Mouse (Mus musculus) MEL (cell line): ENCODE measurements around the gene Ggct. TPM values are rescaled to one million over a fixed set of nuclear protein-coding genes. Genes with fewer than 3 reads are reported as not detected.

Source experiments
- DNase-seq: peaks from one replicate; pipeline ENCODE4 v3.0.0; 2011; ENCODE audit warnings: low read depth, low spot score
- H3K27ac ChIP-seq: 2 replicates; pipeline ENCODE4 v1.5.1; 2012; ENCODE audit warnings: low read depth, mild to moderate bottlenecking, control low read depth, low read length, moderate library complexity; ENCODE audit not compliant: control insufficient read depth
- H3K27me3 ChIP-seq, 2 experiments: fragments of 150-350 bp in 1 of 2; sonication (generic) in 1 of 2; 2 replicates each; pipeline ENCODE4 v1.6.1; 2012; ENCODE audit warnings: low read length in 2 of 2, mild to moderate bottlenecking in 2 of 2, improper control_type of control experiment in 1 of 2, moderate library complexity in 1 of 2; ENCODE audit not compliant: insufficient read depth in 2 of 2, control insufficient read depth in 1 of 2
- H3K36me3 ChIP-seq, 2 experiments: 2 replicates each; pipeline ENCODE4 v1.6.1; 2012 to 2014; ENCODE audit warnings: low read length in 2 of 2, improper control_type of control experiment in 1 of 2, inconsistent platforms in 1 of 2, mild to moderate bottlenecking in 1 of 2; ENCODE audit not compliant: insufficient read depth in 2 of 2, control insufficient read depth in 1 of 2
- H3K4me1 ChIP-seq, 2 experiments: fragments of 150-350 bp in 1 of 2; sonication (generic) in 1 of 2; 2 replicates each; pipeline ENCODE4 v1.6.1; 2012; ENCODE audit warnings: low read length in 2 of 2, improper control_type of control experiment in 1 of 2, mild to moderate bottlenecking in 1 of 2; ENCODE audit not compliant: insufficient read depth in 2 of 2, control insufficient read depth in 1 of 2
- H3K4me3 ChIP-seq, 2 experiments: fragments of 150-350 bp in 1 of 2; sonication (generic) in 1 of 2; 2 replicates each; pipeline ENCODE4 v1.5.1; 2012; ENCODE audit warnings: low read depth in 2 of 2, low read length in 2 of 2, mild to moderate bottlenecking in 2 of 2, moderate library complexity in 2 of 2, control low read depth in 1 of 2, improper control_type of control experiment in 1 of 2; ENCODE audit not compliant: control insufficient read depth in 1 of 2, insufficient read depth in 1 of 2
- H3K79me2 ChIP-seq: 2 replicates; pipeline ENCODE4 v1.6.1; 2012; ENCODE audit warnings: mild to moderate bottlenecking, low read length, moderate library complexity; ENCODE audit not compliant: control insufficient read depth, poor library complexity, insufficient read depth
- H3K9ac ChIP-seq: 2 replicates; pipeline ENCODE4 v1.6.1; 2012; ENCODE audit warnings: low read depth, mild to moderate bottlenecking, control low read depth, low read length, moderate library complexity; ENCODE audit not compliant: control insufficient read depth, poor library complexity, severe bottlenecking
- H3K9me3 ChIP-seq: fragments of 150-350 bp; sonication (generic); replicated peaks from 2 replicates; pipeline ENCODE4 v1.6.1; 2012; ENCODE audit warnings: mild to moderate bottlenecking, low read length, improper control_type of control experiment, moderate library complexity; ENCODE audit not compliant: insufficient read depth
- CHD2 ChIP-seq: IDR thresholded peaks from 2 replicates; pipeline ENCODE4 v1.6.1; 2011; ENCODE audit warnings: low read length, improper control_type of control experiment
- CTCF ChIP-seq, 3 experiments: IDR thresholded peaks in 2 of 3; conservative IDR thresholded peaks in 1 of 3; 2 replicates each; pipeline ENCODE4 v1.5.1; 2011 to 2012; ENCODE audit warnings: low read length in 3 of 3, low read depth in 2 of 3, mild to moderate bottlenecking in 2 of 3, improper control_type of control experiment in 1 of 3, inconsistent platforms in 1 of 3, mixed read lengths in 1 of 3, moderate library complexity in 1 of 3; ENCODE audit not compliant: control insufficient read depth in 1 of 3, insufficient read depth in 1 of 3, poor library complexity in 1 of 3, severe bottlenecking in 1 of 3
- E2F4 ChIP-seq: IDR thresholded peaks from 2 replicates; pipeline ENCODE4 v1.6.1; 2011; ENCODE audit warnings: low read depth, low read length, improper control_type of control experiment, borderline replicate concordance
- EP300 ChIP-seq, 2 experiments: IDR thresholded peaks; 2 replicates each; pipeline ENCODE4 v1.6.1; 2011; ENCODE audit warnings: improper control_type of control experiment in 2 of 2, low read length in 2 of 2, low read depth in 1 of 2, mild to moderate bottlenecking in 1 of 2
- ETS1 ChIP-seq: IDR thresholded peaks from 2 replicates; pipeline ENCODE4 v1.6.1; 2012; ENCODE audit warnings: low read depth, mild to moderate bottlenecking, inconsistent platforms, low read length, improper control_type of control experiment, moderate library complexity
- HCFC1 ChIP-seq: IDR thresholded peaks from 2 replicates; pipeline ENCODE4 v1.6.1; 2012; ENCODE audit warnings: low read depth, mild to moderate bottlenecking, inconsistent platforms, low read length, improper control_type of control experiment, moderate library complexity
- MAFK ChIP-seq: IDR thresholded peaks from 2 replicates; pipeline ENCODE4 v1.6.1; 2011; ENCODE audit warnings: low read depth, mild to moderate bottlenecking, low read length, improper control_type of control experiment, borderline replicate concordance
- MAZ ChIP-seq: IDR thresholded peaks from 2 replicates; pipeline ENCODE4 v1.6.1; 2012; ENCODE audit warnings: low read depth, mild to moderate bottlenecking, inconsistent platforms, low read length, improper control_type of control experiment
- MEF2A ChIP-seq: IDR thresholded peaks from 2 replicates; pipeline ENCODE4 v1.6.1; 2014; ENCODE audit warnings: low read depth, mild to moderate bottlenecking, inconsistent platforms, low read length, improper control_type of control experiment; ENCODE audit not compliant: poor library complexity, insufficient replicate concordance, severe bottlenecking; ENCODE audit errors: extremely low read depth
- MXI1 ChIP-seq: IDR thresholded peaks from 2 replicates; pipeline ENCODE4 v1.6.1; 2011; ENCODE audit warnings: mild to moderate bottlenecking, low read depth, low read length, improper control_type of control experiment
- POLR2A ChIP-seq, 2 experiments: IDR thresholded peaks; 2 replicates each; pipeline ENCODE4 v1.6.1; 2011 to 2012; ENCODE audit warnings: low read length in 2 of 2, mild to moderate bottlenecking in 2 of 2, control low read depth in 1 of 2, improper control_type of control experiment in 1 of 2, low read depth in 1 of 2, moderate library complexity in 1 of 2; ENCODE audit not compliant: control insufficient read depth in 1 of 2, insufficient read depth in 1 of 2, poor library complexity in 1 of 2
- POLR2AphosphoS2 ChIP-seq: IDR thresholded peaks from 2 replicates; pipeline ENCODE4 v1.6.1; 2011; ENCODE audit warnings: low read length, improper control_type of control experiment
- POLR2AphosphoS5 ChIP-seq: IDR thresholded peaks from 2 replicates; pipeline ENCODE4 v1.6.1; 2012; ENCODE audit warnings: low read depth, borderline replicate concordance, mild to moderate bottlenecking, inconsistent platforms, low read length, moderate library complexity, mixed read lengths
- RAD21 ChIP-seq: IDR thresholded peaks from 2 replicates; pipeline ENCODE4 v1.6.1; 2011; ENCODE audit warnings: mild to moderate bottlenecking, low read depth, low read length, improper control_type of control experiment
- RCOR1 ChIP-seq: IDR thresholded peaks from 2 replicates; pipeline ENCODE4 v1.6.1; 2012; ENCODE audit warnings: low read depth, mild to moderate bottlenecking, inconsistent platforms, low read length, improper control_type of control experiment
- SIN3A ChIP-seq: IDR thresholded peaks from 2 replicates; pipeline ENCODE4 v1.6.1; 2012; ENCODE audit warnings: low read length, improper control_type of control experiment, inconsistent platforms
- SMC3 ChIP-seq: IDR thresholded peaks from 2 replicates; pipeline ENCODE4 v1.6.1; 2011; ENCODE audit warnings: low read depth, low read length, improper control_type of control experiment
- TCF12 ChIP-seq: IDR thresholded peaks from 2 replicates; pipeline ENCODE4 v1.6.1; 2014; ENCODE audit warnings: low read depth, mild to moderate bottlenecking, inconsistent platforms, low read length, improper control_type of control experiment, moderate library complexity
- ZC3H11A ChIP-seq: IDR thresholded peaks from 2 replicates; pipeline ENCODE4 v1.6.1; 2012; ENCODE audit warnings: low read depth, mild to moderate bottlenecking, inconsistent platforms, low read length, improper control_type of control experiment
- ZKSCAN1 ChIP-seq: IDR thresholded peaks from 2 replicates; pipeline ENCODE4 v1.6.1; 2012; ENCODE audit warnings: low read depth, mild to moderate bottlenecking, inconsistent platforms, low read length, improper control_type of control experiment, moderate library complexity
- ZNF384 ChIP-seq: IDR thresholded peaks from 2 replicates; pipeline ENCODE4 v1.6.1; 2012; ENCODE audit warnings: low read depth, mild to moderate bottlenecking, inconsistent platforms, low read length, improper control_type of control experiment
- polyA plus RNA-seq, 2 experiments: library from polyadenylated mRNA; stranded (reverse) in 1 of 2; unstranded in 1 of 2; fragments of >175 nt in 1 of 2; fragments of >200 nt in 1 of 2; gene quantifications; 2 replicates each; pipeline versions ENCODE4 v1.2.1 to v1.2.4; 2012; ENCODE audit warnings: low replicate concordance in 2 of 2, low read depth in 1 of 2; ENCODE audit not compliant: insufficient read length in 2 of 2, insufficient read depth in 1 of 2, missing spikeins in 1 of 2
- total RNA-seq: library from RNA; depleted of rRNA; stranded (reverse); fragments of 300-350 nt; gene quantifications from 2 replicates; pipeline ENCODE4 v1.2.3, GENCODE M21; 2012

Gene Ggct
- total and polyA plus RNA-seq, 3 experiments: 23.7 to 41.6 TPM; not detected in 1

DNA sequence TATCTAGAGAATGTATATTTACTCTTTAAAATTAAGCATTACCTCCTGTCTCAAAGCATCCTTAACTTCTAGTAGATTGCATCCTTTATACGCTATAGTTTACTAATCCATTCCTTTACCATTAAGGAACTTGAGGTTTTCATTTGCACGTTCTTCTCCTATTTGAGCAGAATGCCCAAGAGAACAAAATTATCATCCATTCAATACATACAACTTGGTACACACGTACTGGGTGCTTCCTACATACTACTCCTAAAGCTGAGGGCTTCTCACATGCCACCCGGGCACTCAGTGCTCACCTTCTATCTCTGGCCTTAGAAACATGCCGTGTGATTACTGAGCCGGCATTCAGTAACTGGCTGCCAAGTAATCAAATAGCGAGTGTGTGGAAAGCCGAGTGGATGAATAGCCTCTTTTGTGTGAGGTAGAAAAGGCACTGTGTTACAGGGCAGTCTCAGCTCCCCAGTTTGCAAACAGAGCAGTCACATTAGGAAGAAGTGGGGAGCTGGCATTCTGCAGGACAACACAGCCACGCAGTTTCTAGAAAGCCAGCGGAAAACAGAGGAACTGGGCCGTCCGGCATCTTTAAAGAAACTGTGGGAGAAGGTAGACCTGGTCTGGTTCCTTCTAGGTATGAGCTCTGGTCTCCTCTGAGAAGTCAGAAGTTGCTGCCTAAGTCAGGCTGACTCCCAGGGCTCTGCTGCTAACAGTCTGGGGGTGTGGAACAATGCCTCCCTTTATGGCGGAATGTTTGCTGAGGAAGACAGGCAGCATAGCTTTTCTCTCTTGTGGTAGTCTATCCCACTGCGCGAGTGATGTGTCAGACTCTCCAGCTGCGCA is 16.9 kb upstream of the Ggct start:
- Histone ChIP-seq H3K79me2 (no peaks in the 10 kb centered on the region), H3K4me3 (no peak overlapping the region), H3K27ac (no peak overlapping the region), H3K4me1 (no peaks in the 10 kb centered on the region), H3K27me3 (peaks cover 6 to 9% of the 10 kb centered on the region in 2 experiments), H3K9ac (no peak overlapping the region), H3K9me3 (no peaks in the 10 kb centered on the region), H3K36me3 (no peaks in the 10 kb centered on the region)
- DNase-seq: no peak
- TF ChIP-seq RAD21: no peak
- TF ChIP-seq POLR2A (IDR thresholded peaks at IDR 0.05; ENCODE audit: control insufficient read depth in 1 of 2, insufficient read depth in 1 of 2, low read depth in 1 of 2, low read length in 2 of 2, poor library complexity in 1 of 2): no peak
- TF ChIP-seq POLR2AphosphoS2: no peak
- TF ChIP-seq ETS1: no peak
- no peak for TF ChIP-seq EP300 (IDR thresholded peaks at IDR 0.05; ENCODE audit: low read depth in 1 of 2, low read length in 2 of 2)
- TF ChIP-seq MEF2A: no peak

- H3K4me1 ChIP-seq: no peaks in the 10 kb centered on the region
- H3K9ac ChIP-seq: no peak overlapping the region
- H3K9me3 ChIP-seq: no peaks in the 10 kb centered on the region
- no peaks in the 10 kb centered on the region for H3K36me3 ChIP-seq
- peaks cover 9 to 12% of the 10 kb centered on the region in 2 experiments for H3K27me3 ChIP-seq
- H3K4me3 ChIP-seq: no peak overlapping the region
- no peak for DNase-seq
- no peaks in the 10 kb centered on the region for H3K79me2 ChIP-seq
- H3K27ac ChIP-seq: no peak overlapping the region
- TF ChIP-seq HCFC1: no peak
- no peak for TF ChIP-seq RCOR1
- no peak for TF ChIP-seq CHD2
- no peak for TF ChIP-seq POLR2AphosphoS5
- no peak for TF ChIP-seq MXI1
- TF ChIP-seq E2F4: no peak
- no peak for TF ChIP-seq ETS1
- TF ChIP-seq MAZ: no peak
- no peak for TF ChIP-seq TCF12
- TF ChIP-seq ZKSCAN1: no peak
- no peak for TF ChIP-seq POLR2AphosphoS2
- TF ChIP-seq SMC3: no peak
- TF ChIP-seq EP300 (IDR thresholded peaks at IDR 0.05; ENCODE audit: low read depth in 1 of 2, low read length in 2 of 2): no peak
- TF ChIP-seq ZNF384: no peak
- no peak for TF ChIP-seq ZC3H11A
- no peak for TF ChIP-seq MAFK
- TF ChIP-seq CTCF (IDR thresholded peaks at IDR 0.05 in 2 of 3, conservative IDR thresholded peaks at IDR 0.05 in 1 of 3; ENCODE audit: control insufficient read depth in 1 of 3, insufficient read depth in 1 of 3, low read depth in 2 of 3, low read length in 3 of 3, poor library complexity in 1 of 3, severe bottlenecking in 1 of 3): no peak
- TF ChIP-seq SIN3A: no peak
Observed at GRCm38 (mm10) chr6:55008401-55008800, 15.7 kb upstream of the Ggct start.
